Mouse (Mus musculus) CH12F3 (cell line): ENCODE results near the gene Chst15.

ENCODE experiments used
- in situ Hi-C: fragments of 300-500 bp; cut with MboI; formaldehyde crosslinking; loops from 2 replicates; pipeline ENCODE4 v1.14.3; 2020; ENCODE audit warnings: low sequenced_read_pairs

Gene Chst15

GRCm38 (mm10) chr7:132302508-132303241 is 14.4 kb downstream of the Chst15 start:
- in situ Hi-C loops, result no loop called here

- in situ Hi-C loops, result no loop called here
Observed at GRCm38 (mm10) chr7:132299661-132300210, 17.3 kb downstream of the Chst15 start.

GRCm38 (mm10) chr7:132298412-132298990 is 18.5 kb downstream of the Chst15 start:
- in situ Hi-C loops, result no loop called here

GRCm38 (mm10) chr7:132296661-132297443 is 20.2 kb downstream of the Chst15 start:
- in situ Hi-C loops, result no loop called here

GRCm38 (mm10) chr7:132296132-132296531 is 20.9 kb downstream of the Chst15 start:
- in situ Hi-C loops, result no loop called here

GRCm38 (mm10) chr7:132287340-132287664 is 29.7 kb downstream of the Chst15 start:
- in situ Hi-C loops, result no loop called here

- in situ Hi-C loops, result no loop called here
Observed at GRCm38 (mm10) chr7:132286630-132287339, 30.2 kb downstream of the Chst15 start.

GRCm38 (mm10) chr7:132284795-132285194 is 32.2 kb downstream of the Chst15 start:
- in situ Hi-C loops, result no loop called here

GRCm38 (mm10) chr7:132284048-132284737 is 32.8 kb downstream of the Chst15 start:
- in situ Hi-C loops, result no loop called here

- in situ Hi-C loops, result no loop called here
Observed at GRCm38 (mm10) chr7:132282576-132282975, 34.5 kb downstream of the Chst15 start.

GRCm38 (mm10) chr7:132282161-132282560 is 34.9 kb downstream of the Chst15 start:
- in situ Hi-C loops, result no loop called here

- in situ Hi-C loops, result no loop called here
Observed at GRCm38 (mm10) chr7:132281753-132282152, 35.3 kb downstream of the Chst15 start.

GRCm38 (mm10) chr7:132278658-132279057 is 38.4 kb downstream of the Chst15 start:
- in situ Hi-C loops, result no loop called here

- in situ Hi-C loops, result no loop called here
Observed at GRCm38 (mm10) chr7:132276287-132276686, 40.7 kb downstream of the Chst15 start.

- in situ Hi-C loops, result no loop called here
Observed at GRCm38 (mm10) chr7:132273741-132274513, 43.1 kb downstream of the Chst15 start.

- in situ Hi-C loops, result no loop called here
Observed at GRCm38 (mm10) chr7:132272984-132273383, 44.0 kb downstream of the Chst15 start.

GRCm38 (mm10) chr7:132270364-132270763 is 46.7 kb downstream of the Chst15 start:
- in situ Hi-C loops, result no loop called here

GRCm38 (mm10) chr7:132269661-132270060 is 47.4 kb downstream of the Chst15 start:
- in situ Hi-C loops, result no loop called here

- in situ Hi-C loops, result no loop called here
Observed at GRCm38 (mm10) chr7:132267721-132268498, 49.1 kb downstream of the Chst15 start.
